Mouse (Mus musculus): ENCODE measurements around the gene Neu2. TPM values are rescaled to one million over a fixed set of nuclear protein-coding genes. Genes with fewer than 3 reads are reported as not detected.
A peak's percentile ranks its signal among the peaks of the same experiment; 100 is the strongest.
"Not testable (repeated sequence)": the region's sequence is repeated elsewhere in the genome, so short reads cannot be mapped to it uniquely, and the experiment has no call there.

Neu2 gene
- 1 to 10 TPM; 2.3 to 2.4 TPM for total RNA-seq (2021)

GRCm38 (mm10) chr1:87509561-87510165 lies at the start of gene Neu2:
Gene Neu2 (plus strand): TSS chr1:87509889.
- peak in 1 of 2 experiments; percentile 48 for DNase-seq (ENCODE audit: extremely low spot score in 1 of 2, low spot score in 2 of 2)
- intact Hi-C loops (cut with DNase I), result no loop called here

DNA sequence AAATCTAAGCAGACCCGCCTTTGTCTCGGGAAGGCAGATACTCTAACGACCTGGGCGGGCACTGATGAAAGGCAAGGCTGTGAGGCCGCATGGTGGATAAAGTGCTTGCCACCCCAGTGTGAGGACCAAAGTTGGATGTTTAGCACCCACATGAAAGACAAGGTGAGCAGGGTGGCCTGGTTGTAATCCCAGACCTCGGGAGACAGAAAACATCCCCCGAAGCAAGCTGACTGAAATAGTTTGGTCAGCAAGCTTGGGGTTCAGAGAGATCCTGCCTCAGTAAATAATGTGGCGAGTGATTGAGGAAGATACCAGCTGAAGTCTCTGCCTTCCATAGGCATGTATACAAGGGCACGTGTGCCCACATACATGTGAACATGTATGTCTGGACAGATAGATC lies 42.2 kb upstream of the Neu2 start:
- intact Hi-C loops (cut with DNase I), result no loop called here

GRCm38 (mm10) chr1:87468321-87468720 lies 41.4 kb upstream of the Neu2 start:
- DNase-seq (ENCODE audit: extremely low spot score in 1 of 2, low spot score in 2 of 2), result no peak
- intact Hi-C loops (cut with DNase I), result no loop called here

More for the DNA sequence above, 42.2 kb upstream of the Neu2 start:
- DNase-seq (ENCODE audit: extremely low spot score in 1 of 2, low spot score in 2 of 2), result no peak

- DNase-seq (ENCODE audit: extremely low spot score in 1 of 2, low spot score in 2 of 2); intact Hi-C loops (cut with DNase I): not testable (repeated sequence)
Observed at GRCm38 (mm10) chr1:87469971-87470370, 39.7 kb upstream of the Neu2 start, which contains the start of gene Snorc. Gene Snorc (plus strand): TSS chr1:87470271.

DNA sequence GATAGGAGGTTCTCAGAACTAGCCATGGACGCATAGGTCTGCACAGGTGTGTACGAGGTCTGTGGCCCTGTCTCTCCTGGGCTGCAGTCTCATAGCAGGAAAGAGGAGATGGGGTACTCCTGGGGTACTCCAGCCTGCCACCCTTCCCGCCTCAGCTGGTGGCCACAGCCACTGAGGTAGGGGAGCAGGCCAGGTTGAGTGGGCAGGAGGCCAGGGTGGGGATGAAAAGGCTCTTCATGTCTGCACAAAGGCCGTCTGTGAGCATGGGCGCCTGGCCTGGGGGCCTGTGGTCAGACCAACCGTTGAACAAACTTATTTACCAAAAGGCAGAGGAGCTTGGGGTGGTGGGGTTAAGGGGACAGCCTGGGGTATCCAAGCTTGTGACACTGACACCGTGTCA lies 37.8 kb upstream of the Neu2 start:
- intact Hi-C loops (cut with DNase I), result no loop called here
- DNase-seq (ENCODE audit: extremely low spot score in 1 of 2, low spot score in 2 of 2), result peak in 1 of 2 experiments; percentile 67

DNA sequence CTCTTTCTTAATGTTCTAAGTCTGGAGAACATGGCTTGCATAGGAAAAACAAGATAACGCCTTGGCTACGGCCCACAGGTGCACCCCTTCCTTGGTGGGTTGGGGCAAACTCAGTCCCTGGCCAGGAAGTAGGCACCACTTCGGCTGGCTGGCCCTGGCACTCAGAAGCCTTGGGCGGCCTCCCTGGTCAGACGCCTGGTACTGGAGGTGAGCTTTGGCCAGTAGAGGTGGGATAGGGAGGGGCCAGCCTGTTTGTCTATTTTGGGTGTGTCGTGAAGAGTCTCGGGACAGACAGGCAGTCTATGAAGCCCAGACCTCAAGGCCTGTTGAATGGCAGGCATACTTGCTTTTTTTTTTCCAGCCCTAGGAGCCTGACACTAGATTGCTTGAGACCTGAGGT lies 37.1 kb upstream of the Neu2 start:
- DNase-seq (ENCODE audit: extremely low spot score in 1 of 2, low spot score in 2 of 2), result peak in 1 of 2 experiments; percentile 41
- intact Hi-C loops (cut with DNase I), result no loop called here

GRCm38 (mm10) chr1:87475076-87475895 lies 34.4 kb upstream of the Neu2 start:
- DNase-seq (ENCODE audit: extremely low spot score in 1 of 2, low spot score in 2 of 2), result peak in 1 of 2 experiments; percentile 73
- intact Hi-C loops (cut with DNase I), result loop anchor here (5.0 kb wide), 1 partner anchor 247 kb away; no protein-coding TSS in a partner anchor

- intact Hi-C loops (cut with DNase I), result no loop called here
- no peak for DNase-seq (ENCODE audit: extremely low spot score in 1 of 2, low spot score in 2 of 2)
Observed at GRCm38 (mm10) chr1:87482546-87482945, 27.1 kb upstream of the Neu2 start.

DNA sequence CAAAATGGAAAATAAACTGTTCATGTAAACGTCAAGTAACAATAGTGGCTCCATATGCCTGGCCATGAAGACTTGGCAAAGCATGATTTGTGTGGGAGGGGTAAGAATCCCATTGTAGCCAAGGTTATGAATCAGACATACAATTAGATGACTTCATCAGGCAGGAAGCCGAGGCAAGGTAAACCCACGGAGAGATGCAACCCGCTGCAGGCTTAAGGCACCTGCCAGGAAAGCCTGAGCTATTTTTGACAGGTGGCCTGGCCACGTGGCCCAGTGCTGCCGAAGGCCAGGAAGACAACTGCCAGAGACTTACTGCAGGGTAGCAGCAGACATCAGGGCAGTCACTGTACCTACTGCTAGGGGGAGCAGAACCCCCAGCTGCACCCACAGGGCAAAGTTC lies 23.3 kb upstream of the Neu2 start:
- intact Hi-C loops (cut with DNase I), result no loop called here
- peak in 1 of 2 experiments; percentile 22 for DNase-seq (ENCODE audit: extremely low spot score in 1 of 2, low spot score in 2 of 2)

DNA sequence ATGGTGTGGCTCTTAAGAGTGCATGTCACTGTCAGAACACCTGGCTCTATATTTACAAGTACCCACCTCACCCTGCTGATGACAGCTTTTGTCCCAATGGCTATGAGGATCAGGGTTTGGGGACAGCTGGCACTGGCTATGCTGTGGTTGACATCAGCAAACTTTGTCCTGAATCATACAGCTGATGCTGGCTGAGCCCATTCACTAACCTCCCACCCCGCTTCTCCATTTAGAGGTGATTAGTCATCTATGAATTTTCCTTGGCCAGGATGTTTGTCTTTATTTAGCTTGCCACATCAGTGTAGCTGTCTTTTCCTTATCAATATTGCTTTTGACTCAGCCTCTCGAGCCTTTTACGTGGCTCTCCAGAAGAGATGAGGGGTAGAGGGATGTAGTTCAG lies 17.4 kb upstream of the Neu2 start:
- DNase-seq (ENCODE audit: extremely low spot score in 1 of 2, low spot score in 2 of 2), result peak in 1 of 2 experiments; percentile 7
- intact Hi-C loops (cut with DNase I), result no loop called here

DNA sequence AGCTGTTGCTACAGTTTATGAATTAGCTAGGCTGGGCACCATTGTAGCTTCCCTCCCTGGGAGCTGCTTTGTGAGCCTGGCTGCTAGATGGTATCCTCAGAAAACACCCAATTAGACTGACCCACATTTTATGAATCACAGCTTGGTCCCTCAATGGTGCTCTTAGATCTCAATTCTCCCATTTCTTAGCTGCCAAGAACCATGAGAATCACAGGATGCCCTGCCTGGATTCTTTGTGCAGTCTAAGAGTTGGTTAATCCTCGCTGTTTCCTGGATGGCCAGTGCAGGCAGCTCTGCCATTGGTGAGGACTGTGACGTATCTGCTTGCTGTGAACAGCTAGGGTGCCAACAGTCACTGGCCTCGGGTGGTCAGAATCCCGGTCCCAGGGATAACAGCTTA lies 16.1 kb upstream of the Neu2 start:
- DNase-seq (ENCODE audit: extremely low spot score in 1 of 2, low spot score in 2 of 2), result no peak
- intact Hi-C loops (cut with DNase I), result no loop called here

DNA sequence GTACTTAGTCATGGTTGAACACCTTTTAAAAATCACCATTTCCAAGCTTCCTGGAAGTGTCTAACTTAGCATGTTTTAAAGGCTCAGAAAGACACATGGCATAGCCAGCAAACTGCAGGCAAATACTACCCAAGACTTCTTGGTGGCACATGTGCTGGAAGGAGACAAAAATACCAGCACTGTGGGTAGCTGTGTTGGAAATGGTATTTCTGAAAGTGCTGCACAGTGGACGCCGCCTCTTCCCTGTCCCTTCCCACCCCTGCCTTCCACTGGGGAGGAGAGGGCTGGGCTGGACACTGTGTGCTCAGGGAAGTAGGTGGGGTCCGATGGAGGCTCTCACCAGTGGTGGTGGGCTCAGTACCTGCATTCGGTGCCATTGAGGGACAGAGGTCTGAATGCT lies 4.2 kb upstream of the Neu2 start:
- intact Hi-C loops (cut with DNase I), result no loop called here
- DNase-seq (ENCODE audit: extremely low spot score in 1 of 2, low spot score in 2 of 2), result no peak

- DNase-seq (ENCODE audit: extremely low spot score in 1 of 2, low spot score in 2 of 2), result peak in 1 of 2 experiments; percentile 5
- intact Hi-C loops (cut with DNase I), result no loop called here
Observed at GRCm38 (mm10) chr1:87507857-87508256, 1.8 kb upstream of the Neu2 start.

DNA sequence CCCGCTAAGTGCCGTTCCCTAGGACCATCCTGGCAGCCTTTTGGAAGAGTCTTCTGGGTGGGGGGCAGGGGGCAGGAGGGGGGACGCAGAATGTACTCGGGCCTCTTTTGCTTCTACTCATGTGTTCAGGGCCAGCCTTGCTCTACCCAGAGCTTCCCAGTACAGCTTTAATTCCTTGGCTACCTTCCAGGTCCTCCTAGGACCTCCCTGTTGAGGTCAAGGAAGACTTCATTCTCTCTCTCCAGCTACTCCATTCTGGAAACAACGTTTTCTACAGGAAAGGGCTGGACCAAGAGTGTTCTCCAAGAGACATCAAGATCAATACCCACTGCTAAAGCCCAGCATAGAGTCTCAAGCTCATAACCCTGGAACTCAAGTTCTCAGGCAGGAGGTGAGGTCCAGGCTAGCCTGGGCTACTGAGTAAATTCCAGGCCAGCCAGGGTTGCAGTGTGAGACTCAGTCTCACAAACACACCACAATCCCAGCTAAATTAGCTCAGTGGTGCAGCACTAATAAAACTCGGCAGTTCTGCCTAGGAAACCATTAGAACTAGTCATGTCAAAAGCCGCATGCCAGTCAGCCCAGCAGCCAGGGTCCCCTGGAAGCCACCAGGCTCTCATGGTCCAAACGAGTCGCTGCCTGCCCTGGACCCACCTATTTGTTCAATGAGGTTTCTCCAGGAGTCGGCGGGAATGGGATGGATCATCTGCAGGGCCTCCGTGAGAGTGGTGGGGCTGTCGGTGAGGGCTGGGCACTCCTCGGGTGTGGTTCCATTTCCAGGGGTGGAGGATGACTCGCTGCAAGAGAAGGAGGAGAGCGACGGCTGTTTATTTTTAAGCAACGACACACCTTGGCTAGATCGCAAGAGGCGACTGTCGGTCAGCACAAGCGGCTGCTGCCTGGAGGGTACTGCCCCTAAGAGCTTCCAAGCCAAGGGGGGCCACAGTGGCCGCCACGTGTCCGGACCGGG lies 813 bp upstream of the Neu2 start:
- intact Hi-C loops (cut with DNase I), result no loop called here
- DNase-seq (ENCODE audit: extremely low spot score in 1 of 2, low spot score in 2 of 2), result peak in 1 of 2 experiments; percentile 28

DNA sequence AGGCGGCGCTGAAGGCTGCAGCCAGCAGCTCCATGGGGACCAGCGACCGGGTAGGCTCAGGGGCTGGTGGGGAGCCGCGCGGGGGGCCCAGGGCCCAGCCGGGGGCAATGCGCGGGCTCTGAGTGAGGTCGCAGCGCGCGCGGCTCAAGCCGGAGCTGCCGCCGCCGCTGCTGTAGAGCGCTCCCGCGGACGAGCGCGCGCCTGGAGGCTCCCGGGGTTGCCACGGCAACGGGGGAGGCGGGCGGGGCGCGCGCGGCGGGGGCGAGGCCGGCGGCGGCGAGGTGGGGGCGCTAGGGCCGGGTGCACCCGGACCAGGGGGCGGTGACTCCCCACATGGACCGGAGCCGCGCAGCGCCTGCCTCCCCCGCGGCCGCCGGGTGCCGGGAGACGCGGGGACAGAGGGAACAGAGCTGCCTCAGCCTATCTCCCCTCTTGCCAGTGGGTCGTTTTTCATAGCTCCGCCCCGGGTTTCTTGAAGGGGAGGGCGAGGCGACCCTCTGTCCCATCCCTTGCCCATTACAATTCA lies 540 bp downstream of the Neu2 start:
- intact Hi-C loops (cut with DNase I), result no loop called here

GRCm38 (mm10) chr1:87510845-87511244 lies 1.2 kb downstream of the Neu2 start:
- DNase-seq (ENCODE audit: extremely low spot score in 1 of 2, low spot score in 2 of 2), result no peak
- intact Hi-C loops (cut with DNase I), result no loop called here

More for the DNA sequence above, 540 bp downstream of the Neu2 start:
- peak in 1 of 2 experiments; percentile 88 for DNase-seq (ENCODE audit: extremely low spot score in 1 of 2, low spot score in 2 of 2)

GRCm38 (mm10) chr1:87520467-87520866 lies 10.8 kb downstream of the Neu2 start:
- intact Hi-C loops (cut with DNase I), result no loop called here
- DNase-seq (ENCODE audit: extremely low spot score in 1 of 2, low spot score in 2 of 2), result no peak

GRCm38 (mm10) chr1:87521523-87521922 lies 11.8 kb downstream of the Neu2 start:
- DNase-seq (ENCODE audit: extremely low spot score in 1 of 2, low spot score in 2 of 2), result no peak
- intact Hi-C loops (cut with DNase I), result no loop called here

DNA sequence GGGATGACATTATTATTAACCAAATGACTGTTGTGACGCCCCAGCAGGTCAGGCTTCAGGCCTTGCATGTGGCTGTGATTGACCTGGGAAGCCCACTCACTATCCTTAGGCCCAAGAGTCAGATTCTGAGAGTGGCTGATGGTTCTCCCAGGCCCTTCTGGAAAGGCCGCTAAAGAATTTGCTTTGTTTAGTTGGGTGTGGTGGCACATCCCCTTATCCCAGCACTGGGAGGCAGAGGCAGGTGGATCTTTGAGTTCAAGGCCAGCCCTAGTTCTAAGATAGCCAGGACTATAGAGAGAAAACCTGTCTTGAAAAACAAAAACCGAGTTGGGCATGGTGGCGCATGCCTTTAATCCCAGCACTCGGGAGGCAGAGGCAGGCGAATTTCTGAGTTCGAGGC lies 15.4 kb downstream of the Neu2 start:
- intact Hi-C loops (cut with DNase I), result loop anchor here (5.0 kb wide), 1 partner anchor 142 kb away; no protein-coding TSS in a partner anchor
- no peak for DNase-seq (ENCODE audit: extremely low spot score in 1 of 2, low spot score in 2 of 2)

Measured in left cerebral cortex, postnatal 10 days (tissue).